In the genomic region with DNA sequence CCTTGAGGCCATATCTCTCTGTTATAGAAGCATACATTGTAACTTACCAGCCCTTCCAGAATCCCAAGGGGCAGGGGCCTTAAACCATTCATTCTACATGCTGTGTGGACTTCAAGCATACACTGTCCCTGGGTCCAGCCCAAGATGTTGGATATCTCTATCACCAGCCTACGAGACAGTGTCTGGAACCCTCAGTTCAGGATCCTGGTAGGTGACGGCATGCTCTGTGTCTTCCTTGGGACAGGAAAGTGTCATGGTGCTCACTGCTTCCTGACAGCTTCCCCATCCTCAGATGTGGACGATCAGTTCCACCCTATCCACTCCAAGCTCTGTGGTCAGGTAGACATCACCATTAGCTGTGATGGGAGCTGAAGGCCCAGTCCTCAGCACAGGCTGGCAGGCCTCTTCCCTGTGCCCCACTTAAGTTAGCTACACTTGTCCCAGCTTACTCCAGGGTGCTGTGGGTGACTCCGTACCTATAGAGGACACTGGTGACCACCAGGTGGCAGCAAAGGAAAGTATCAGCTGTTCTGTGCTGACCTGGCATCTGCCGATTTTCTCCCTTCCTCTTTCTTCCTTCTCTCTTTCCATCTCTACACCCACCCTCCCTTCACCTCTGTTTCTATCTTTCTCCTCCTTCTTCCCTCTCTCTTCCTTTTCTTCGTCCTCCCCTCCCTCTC, we compare ENCODE assay signal across 8 mouse cellular contexts. TPM values are rescaled to one million over a fixed set of nuclear protein-coding genes. Genes with fewer than 3 reads are reported as not detected.
DNase-seq lines count a peak whose midpoint lies in the region; ATAC-seq and TF ChIP-seq lines count a peak whose summit lies in the region.

No protein-coding gene starts in this region.

- H3K4me1 ChIP-seq in intestine, embryonic 15.5 days (replicated peaks): no peaks in the 10 kb centered on the region
- no peaks in the 10 kb centered on the region for H3K4me1 ChIP-seq in small intestine, adult 2 months (ENCODE audit: control insufficient read depth, insufficient read depth, insufficient read length, low read length)

- intact Hi-C loops in heart, postnatal 25 days (cut with DNase I): loop anchor here (1.0 to 5.0 kb wide), 2 partner anchors 158 to 174 kb away; no protein-coding TSS in a partner anchor
- intact Hi-C loops in gastrocnemius, postnatal 14 days (cut with DNase I; ENCODE audit: low total_unique reads): loop anchor here (2.0 kb wide), 1 partner anchor 158 kb away; no protein-coding TSS in a partner anchor
- intact Hi-C loops in left cerebral cortex, postnatal 10 days (cut with DNase I): loop anchor here (5.0 kb wide), 1 partner anchor 159 kb away; no protein-coding TSS in a partner anchor

- TF ChIP-seq POLR2A in small intestine, adult 2 months (IDR thresholded peaks at IDR 0.05; ENCODE audit: low read depth, low read length): no peak

- no peaks in the 10 kb centered on the region for H3K9me3 ChIP-seq in intestine, embryonic 15.5 days

- 29% methylated on average over 6 of the region's 6 CpGs for WGBS in intestine, embryonic 15.5 days
- WGBS in small intestine, adult 2 months: 30% methylated on average over 6 of the region's 6 CpGs

- no peak overlapping the region for H3K9ac ChIP-seq in intestine, embryonic 15.5 days

- no peaks in the 10 kb centered on the region for H3K27me3 ChIP-seq in intestine, embryonic 15.5 days (replicated peaks)
- H3K27me3 ChIP-seq in small intestine, adult 2 months (ENCODE audit: control insufficient read depth, insufficient read depth, low read length): no peaks in the 10 kb centered on the region

- H3K36me3 ChIP-seq in intestine, embryonic 15.5 days: no peaks in the 10 kb centered on the region
- no peaks in the 10 kb centered on the region for H3K36me3 ChIP-seq in small intestine, adult 2 months (ENCODE audit: control insufficient read depth, insufficient read depth, low read length)

- no peak overlapping the region for H3K4me2 ChIP-seq in intestine, embryonic 15.5 days (replicated peaks)

- no peak overlapping the region for H3K4me3 ChIP-seq in intestine, embryonic 15.5 days (replicated peaks)
- no peak overlapping the region for H3K4me3 ChIP-seq in small intestine, adult 2 months (ENCODE audit: low read depth, low read length)

- peak; percentile 93 for DNase-seq in heart, adult 11 months
- DNase-seq in heart, postnatal 25 days (ENCODE audit: low spot score): no peak
- peak; percentile 91 for DNase-seq in embryo, embryonic 10 days (ENCODE audit: low spot score)
- peak; percentile 78 for DNase-seq in gastrocnemius, postnatal 14 days
- DNase-seq in left cerebral cortex, postnatal 10 days (ENCODE audit: extremely low spot score in 1 of 2, low spot score in 2 of 2): peak; percentile 78 to 86

- TF ChIP-seq CTCF in small intestine, adult 2 months (IDR thresholded peaks at IDR 0.05; ENCODE audit: extremely low read depth, insufficient read length, insufficient replicate concordance, low read depth, low read length): peak; percentile 68; the same call in 1 of the 2 replicates

- peak; percentile 79 for ATAC-seq in intestine, embryonic 15.5 days
- ATAC-seq in megakaryocyte progenitor cell, adult 5-6 weeks (replicated peaks; ENCODE audit: poor library complexity): peak; percentile 83

- no peak overlapping the region for H3K27ac ChIP-seq in intestine, embryonic 15.5 days
- no peak overlapping the region for H3K27ac ChIP-seq in small intestine, adult 2 months (ENCODE audit: insufficient read depth, low read depth, low read length)

RNA-seq across cellular contexts. Expression of gene Cfap46, which starts 19.7 kb away (rescaled TPM):
- total RNA-seq in heart, postnatal 25 days (2021): under 1 TPM in 1 of 2 experiments, not detected in 1; 0.16 TPM
- under 1 TPM; 0.07 to 0.12 TPM for total RNA-seq in gastrocnemius, postnatal 14 days (2021)
- 0.13 and 0.31 TPM in 2 replicates for polyA plus RNA-seq in intestine, embryonic 15.5 days (2015; fragmentation: Nextera tagmentation; extraction: Ambion mirVana)
- total RNA-seq in left cerebral cortex, postnatal 10 days (2021): 1 to 10 TPM; 1.9 to 2.2 TPM
- total RNA-seq in megakaryocyte progenitor cell, adult 5-6 weeks (2015): not detected in 2 replicates
- total RNA-seq in megakaryocyte progenitor cell, adult 5-6 weeks (2017): not detected in 2 replicates
- polyA plus RNA-seq in small intestine, adult 2 months (2012; rRNA removed): 0.11 TPM in 1 of 2 replicates, not detected in the other
